Mouse (Mus musculus) gastrocnemius, adult 8-10 months (tissue): Measurements from ENCODE around the gene Zscan2. TPM values are rescaled to one million over a fixed set of nuclear protein-coding genes. Genes with fewer than 3 reads are reported as not detected.

Source experiments
- DNase-seq, 2 experiments: peaks; one replicate each; pipeline ENCODE4 v3.0.0; 2022; ENCODE audit warnings: low spot score in 2 of 2
- total RNA-seq, 4 experiments: library from RNA; stranded (reverse); gene quantifications; 2 replicates each; pipeline ENCODE4 v1.2.4; 2022

The Zscan2 gene
- total RNA-seq, 4 experiments from 2014 or later = 1.8 to 2.4 (median 2.0) TPM

DNA sequence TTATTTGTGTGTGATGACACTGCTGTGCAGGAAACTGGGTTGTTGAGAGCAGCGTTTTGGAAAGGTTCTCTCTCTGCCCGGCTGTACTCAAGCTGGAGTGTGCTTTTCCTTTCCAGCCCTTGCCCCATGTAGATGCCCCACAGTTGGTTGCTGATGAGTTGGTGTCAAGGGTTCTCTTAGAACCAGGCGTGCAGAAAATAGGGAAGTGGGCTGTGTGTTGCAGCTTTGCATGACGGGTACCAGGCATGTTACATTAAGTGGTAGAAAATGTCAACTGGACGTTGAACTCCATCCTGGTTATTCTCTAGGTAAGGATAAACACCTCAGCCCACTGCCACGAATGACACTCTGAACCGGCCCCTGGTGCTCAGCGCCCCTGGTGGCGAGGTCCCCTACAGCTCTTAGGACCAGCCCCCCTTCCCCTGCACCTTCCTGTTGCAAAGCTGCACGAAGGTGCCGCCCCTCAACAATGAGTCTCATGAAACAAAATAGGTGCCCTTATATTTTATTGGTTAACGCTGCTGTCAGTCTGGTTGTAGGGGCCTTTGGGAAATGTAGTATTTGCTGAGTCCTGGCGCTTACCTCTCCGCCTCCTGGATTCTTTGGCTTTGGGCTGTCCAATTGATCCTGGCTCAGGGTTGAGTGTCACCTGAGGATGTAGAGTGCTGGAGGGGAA, 22.2 kb downstream of the Zscan2 start:
- DNase-seq = no peak

DNA sequence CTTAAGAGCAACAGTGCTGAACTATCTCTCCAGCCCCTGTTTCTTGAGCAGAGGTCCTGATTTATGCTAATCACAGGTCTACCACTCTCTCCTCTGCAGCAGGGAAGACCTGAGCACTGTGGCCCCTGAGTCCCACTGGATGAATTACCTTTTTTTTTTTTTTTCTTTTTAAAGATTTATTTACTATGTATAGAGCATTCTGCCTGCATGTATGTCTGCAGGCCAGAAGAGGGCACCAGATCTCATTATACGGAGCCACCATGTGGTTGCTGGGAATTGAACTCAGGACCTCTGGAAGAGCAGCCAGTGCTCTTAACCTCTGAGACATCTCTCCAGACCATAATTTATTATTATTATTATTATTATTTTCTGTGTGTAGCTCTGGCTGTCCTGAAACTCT, 24.9 kb downstream of the Zscan2 start:
- no peak for DNase-seq

DNA sequence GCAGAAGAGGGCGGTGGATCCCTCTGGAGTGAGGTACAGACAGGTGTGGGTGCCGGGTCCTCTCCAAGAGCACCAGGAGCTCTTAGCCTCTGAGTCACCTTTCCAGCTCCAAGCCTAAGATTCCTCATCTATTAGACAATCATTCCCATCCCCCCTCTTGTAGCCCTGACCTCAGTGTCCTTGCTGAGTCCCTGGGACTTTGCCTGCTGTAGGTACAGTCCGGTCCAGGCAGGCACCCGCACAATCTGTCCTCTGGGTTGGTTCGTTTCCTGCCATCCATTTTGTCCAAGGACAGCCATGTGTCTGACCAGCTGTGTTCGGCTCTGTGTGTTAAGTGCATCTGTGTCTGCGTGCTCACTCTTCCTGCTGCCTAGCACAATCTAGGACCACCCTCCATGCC, 27.9 kb downstream of the Zscan2 start:
- DNase-seq = no peak

DNA sequence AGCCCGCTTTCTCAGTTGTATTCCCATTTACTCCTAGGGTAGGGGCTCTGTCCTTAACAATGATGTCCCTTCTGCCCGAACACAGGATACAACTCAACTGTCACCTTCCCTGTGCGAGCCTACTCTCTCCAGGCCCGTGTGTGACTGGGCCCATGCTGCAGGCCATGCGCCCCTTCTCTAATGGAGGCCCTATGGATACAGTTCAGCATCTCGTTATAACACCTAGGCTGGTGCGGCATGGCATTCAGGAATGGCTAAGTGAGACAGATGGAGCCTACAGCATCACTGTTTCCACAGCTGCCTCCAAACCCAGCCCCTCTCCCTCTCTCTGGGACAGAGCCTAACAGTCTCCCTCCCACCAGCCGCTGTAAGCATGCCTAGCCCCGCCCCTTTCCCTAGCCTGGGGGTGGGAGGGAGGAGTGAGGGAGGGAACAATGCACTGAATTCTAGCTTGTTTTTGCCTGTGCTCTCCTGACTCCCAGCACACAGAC, 28.3 kb downstream of the Zscan2 start:
- DNase-seq = no peak

DNA sequence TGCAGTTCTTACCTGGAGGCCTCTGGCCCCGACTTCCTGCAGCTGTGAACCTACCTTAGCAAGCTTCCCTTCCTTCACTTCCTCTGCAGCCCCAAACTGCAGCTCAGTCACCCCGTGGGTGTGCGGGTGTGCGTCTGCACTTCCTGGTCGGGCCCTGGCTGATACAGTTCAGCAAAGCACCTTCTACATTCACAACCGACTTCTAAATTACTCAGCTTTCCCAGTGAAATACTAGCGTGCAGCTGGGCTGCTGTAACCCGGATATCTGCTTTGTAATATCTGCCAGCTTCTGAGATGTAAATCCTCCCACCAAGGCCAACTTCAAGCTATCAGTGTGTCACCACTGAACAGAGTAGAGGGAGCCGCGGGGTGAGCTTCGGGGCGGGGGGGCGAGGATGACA, 29.1 kb downstream of the Zscan2 start:
- DNase-seq = no peak

DNA sequence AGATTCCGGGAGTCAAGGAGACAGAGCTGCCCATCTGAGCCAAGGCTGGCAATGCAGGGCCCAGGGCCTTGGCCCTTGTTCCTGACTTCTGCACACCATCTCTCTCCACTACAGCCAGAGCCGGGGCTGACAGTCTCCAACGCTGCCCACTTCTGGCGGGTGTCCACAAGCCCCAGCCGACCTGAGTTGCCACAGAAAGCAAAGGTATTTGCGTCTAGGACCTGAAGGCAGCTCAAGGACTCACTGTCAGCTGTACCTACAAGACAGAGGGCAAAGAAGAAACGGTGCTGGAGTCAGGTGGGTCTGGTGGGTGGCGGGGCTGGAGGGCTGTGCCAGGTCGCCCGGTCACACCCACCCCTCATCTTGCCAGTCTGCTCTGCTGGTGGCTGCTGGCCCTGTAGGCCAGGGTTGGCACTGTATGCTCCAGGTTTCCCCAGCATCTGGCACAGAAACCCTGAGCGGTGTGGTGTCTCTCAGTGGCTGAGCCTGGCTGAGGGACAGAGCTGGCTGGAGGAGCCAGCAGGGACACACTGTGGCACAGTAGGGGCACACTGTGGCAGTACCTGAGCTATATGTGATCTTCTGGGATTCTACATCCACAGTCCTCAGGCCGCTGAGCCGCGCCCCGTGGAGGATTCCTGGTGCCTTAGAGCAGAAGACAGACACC, 32.5 kb downstream of the Zscan2 start:
- DNase-seq = no peak

DNA sequence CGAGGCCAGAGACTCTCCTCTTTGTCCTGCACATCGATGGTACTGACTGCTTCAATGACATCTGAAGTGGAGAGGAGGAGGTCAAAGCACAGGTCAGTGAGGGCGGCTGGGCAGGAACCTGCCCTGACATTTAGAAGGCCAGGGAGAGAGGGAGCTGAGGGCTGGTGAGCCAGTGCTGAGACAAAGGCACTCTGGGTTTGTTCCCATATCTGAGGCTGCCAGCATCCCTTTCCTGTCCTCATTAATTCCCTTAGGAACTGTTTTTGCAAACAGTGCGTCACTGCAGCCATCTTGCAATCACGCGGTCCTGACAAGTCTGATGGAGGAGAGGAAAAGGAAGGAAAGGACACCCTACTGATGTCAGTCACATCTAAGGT, 33.0 kb downstream of the Zscan2 start:
- no peak for DNase-seq

DNA sequence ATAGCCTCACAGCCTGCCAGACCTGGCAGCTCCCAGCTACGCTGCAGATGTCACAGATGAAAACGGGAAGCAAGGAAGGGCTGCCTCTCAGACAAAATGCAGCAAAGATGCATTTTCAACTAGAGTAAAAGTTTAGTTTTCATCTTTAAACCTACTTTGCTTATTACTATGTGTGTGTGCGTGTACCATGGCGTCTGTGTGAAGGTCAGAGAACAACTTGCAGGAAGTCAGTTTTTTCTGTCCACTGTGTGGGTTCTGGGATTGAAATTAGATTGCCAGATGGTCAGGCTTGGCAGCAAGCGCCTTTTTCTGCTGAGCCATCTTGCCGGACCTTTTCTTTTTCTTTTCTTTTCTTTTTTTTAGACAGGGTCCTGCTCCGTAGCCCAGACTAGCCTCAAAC, 33.5 kb downstream of the Zscan2 start:
- DNase-seq = no peak

DNA sequence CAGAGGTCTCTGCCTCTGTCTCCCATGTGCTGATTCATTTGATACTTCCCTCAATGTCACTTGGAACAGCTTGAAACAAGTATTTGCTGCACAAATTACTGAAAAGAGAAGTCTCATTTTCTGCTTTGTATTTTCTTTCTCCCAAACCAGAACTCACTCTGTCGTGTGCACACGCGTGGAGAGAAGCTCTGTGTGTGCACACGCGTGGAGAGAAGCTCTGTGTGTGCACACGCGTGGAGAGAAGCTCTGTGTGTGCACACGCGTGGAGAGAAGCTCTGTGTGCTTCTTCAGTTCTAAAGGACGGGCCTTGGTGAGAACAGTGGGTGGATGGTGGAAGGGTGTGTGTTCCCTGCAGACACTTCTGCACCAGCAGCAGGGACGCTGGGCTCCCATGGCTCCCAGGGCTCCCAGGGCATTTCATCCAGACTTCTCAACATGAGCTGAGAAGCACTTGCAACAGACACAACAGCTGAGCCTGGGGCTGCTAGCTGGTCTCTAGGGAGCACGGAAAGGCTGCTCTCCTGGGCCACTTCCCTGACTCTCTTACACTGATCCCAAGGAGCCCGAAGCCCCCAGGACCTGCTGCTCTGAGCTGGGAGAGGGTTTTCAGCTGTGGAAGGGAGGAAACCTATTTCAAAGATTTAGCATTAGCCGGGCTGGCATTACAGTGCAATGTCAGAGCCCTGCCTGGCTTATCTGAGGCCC, 34.2 kb downstream of the Zscan2 start:
- no peak for DNase-seq

DNA sequence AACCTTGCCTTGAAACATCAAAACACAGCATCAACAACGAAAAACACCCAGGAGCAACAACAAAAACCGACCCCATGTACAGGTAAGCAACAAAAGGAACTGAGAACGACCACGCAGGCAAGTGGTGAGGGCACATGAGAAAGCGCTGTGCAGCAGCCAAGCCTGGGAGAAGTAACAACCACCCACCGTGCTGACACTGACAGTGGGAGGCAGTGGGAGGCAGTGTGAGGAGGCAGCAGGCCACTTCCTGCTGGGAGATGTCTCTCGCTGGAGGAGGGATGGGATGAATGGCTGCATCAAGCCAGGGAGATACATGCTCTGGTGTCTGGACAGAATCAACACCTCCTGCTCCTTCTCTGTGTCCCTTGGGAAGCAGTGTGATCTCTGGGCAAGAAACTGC, 36.4 kb downstream of the Zscan2 start:
- no peak for DNase-seq

DNA sequence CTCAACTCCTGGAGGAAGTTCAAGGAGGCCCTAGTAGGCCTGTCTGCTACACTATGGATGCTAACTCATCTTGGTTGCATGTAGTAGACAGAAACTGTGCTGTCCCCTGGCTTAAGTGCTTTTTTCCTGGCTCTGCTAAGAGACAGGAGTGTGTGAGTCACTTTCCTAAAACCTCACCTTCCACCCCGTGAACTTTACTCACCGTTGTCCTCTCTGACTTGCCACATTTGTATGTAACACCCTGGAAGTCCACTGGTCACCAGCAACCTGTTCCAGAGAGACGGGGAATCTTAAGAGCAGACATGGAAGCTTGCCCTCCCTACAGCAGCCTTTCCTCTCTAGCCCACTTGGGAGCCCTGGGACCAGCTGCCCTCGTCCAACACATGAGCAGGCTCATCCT, 37.0 kb downstream of the Zscan2 start:
- DNase-seq = no peak

DNA sequence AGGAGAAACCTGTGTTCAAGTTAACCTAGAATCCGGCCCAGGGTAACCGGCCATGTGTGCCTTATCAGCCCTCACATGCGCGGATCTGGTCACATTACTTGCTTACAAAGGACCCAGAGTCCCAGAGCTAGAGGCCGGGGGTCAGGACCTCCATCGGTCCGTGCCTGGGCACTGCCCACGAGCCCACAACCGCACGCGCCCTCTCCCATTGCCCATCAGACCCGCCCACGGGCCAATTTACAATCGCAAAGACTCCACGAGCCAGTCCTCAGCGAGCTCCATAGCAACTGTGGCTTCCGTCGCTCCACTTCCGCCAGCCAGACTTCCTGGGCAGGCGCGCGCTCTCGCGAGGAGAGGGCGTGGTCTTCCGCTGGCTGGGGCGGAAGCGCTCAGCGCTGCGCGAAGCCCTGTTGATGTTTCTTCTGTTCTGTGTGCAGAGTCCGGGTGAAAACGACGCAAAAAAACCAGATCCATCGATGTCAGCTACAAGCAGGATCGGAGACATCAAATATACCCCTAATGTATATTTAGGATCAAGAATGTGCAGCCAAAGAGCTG, 40.3 kb downstream of the Zscan2 start, which contains the start of gene Wdr73:
Gene Wdr73 (minus strand): TSS at position 326 of the 558 bp plus-strand sequence.
- DNase-seq = peak; percentile 75 to 84

DNA sequence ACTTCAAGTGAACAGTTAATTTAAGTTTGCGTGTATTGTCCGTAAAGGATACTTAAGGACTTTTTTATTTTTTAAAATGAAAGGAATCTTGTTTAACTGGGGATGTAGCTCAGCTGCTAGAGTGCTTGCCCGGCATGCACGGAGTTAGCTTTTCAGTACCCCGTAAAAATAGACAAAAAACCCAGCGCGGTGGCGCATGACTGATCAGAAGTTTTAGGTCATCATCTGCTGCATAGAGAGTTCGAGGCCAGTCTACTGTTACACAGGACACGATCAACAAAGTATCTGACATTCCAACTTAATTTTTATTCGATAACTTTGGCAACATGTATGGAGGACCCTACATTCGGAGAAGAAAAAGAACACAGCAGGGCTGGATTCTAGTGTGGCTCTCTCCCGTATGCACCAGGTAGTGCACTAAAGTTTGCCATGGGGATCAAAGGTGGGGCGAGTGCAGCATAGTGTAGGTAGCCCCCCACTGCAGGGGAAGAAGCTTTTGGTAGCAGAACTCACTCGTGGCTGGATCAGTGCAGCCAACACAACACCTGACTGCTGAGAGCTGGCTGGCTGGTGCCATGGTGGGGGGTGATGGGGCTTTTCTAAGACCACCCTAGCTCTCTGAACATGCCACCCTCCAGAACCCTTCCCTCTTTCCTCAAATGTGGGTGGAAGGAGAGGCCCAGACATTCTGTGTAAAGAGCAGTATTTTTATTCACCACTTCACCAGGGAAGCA, 41.0 kb downstream of the Zscan2 start:
- no peak for DNase-seq

DNA sequence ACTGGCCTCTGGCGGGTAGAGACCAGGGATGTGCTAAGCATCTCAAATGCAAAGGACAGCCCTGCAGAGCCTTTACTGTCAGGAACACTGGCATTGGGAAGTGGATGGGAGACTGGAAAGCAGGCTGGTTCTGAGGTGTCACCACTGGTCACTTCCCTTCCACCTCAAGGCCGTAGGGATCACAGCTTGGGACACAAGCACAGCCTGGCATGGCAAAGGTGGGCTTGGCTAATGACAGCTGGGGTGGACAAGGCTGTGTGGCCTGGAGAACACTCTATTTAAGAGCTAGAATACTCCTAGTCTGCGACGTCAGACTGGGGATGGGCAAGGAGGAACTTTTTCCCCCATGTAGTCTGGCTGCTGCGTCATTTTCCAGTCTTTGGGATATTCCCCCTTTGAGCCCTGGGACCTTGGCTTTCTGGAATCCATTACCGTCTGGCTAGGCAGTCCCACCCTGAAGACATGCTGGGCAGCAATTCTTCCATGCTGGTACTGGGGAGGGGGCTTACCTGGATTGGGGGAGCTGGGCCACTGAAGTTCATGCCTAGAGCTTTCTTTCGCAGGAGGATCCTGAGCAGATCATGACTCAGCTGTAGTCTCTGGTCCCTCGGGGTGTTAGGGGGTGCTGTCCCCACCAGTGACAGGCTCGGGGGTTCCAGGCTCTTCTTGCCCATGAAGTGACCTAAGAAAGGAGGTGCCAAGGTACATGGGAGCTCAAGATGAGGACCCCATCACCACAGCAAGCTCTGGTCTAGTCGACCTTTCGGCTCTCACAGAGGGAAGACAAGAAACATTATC, 43.1 kb downstream of the Zscan2 start:
- no peak for DNase-seq

DNA sequence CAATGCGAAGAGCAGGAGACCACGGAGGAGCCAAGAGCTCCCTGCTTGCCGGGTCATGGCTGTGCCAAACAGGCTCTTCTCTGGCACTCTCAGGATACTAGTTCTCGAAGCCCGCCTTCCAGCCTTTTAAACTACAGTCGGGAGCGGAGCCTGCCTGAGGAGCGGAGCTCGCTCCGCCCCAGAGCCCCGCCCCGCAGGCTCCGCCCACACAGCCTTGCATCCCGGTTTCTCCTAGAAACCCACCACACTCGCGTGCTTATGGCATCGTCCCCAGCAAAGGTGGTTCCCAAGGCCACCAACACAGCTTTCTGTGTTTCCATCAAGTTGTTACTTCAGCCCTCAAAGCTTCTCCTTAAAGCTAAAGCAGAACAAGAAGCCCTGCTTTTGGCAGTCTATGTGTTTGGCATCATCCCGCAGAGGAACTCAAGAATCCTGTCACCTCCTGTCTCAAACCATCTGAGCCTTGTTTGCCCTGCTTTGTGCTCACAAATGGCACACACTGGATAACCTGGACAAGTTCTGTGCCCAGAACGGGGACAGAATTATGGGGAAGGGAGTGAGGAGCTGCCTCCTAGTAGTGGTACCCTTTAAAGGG, 44.3 kb downstream of the Zscan2 start, which contains the start of gene Nmb:
Gene Nmb (minus strand): TSS at position 156 of the 595 bp plus-strand sequence.
- DNase-seq = peak; percentile 46 to 57

DNA sequence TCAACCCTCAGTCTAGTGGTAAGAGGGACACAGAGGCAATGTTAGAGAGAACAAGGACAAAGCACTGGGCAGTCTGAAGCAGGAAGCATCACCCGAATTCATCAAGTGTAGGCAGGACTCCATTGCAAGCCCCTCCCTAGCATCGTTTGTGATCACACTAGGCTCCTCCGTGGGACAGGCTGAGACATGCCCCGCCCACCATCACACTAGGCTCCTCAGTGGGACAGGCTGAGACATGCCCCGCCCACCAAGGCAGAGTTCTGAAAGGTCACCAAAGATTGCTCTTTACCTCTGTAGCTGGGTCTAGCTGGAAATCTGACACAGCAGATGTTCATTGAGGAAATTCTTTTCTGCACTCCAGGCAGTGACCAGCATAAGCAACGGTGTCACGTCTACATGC, 50.3 kb downstream of the Zscan2 start:
- no peak for DNase-seq

DNA sequence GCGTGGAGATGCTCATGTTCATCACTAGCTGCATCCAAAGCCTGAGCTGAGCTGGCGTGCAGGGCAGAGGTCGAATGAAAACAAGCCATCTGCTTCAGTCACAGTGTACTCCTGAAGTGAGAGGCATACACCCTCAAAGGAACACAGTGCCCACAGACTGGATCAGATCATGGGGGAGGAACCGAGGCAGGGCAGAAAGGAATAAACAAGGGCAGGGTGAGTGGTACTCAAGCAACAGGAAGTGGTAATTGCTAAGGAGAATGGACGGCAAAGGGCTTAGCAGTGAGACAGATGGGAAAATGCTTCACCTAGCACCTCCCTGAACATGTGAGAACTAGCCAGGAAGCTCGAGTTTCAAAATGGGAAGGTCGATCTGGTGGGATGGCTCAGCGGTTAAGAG, 51.8 kb downstream of the Zscan2 start:
- no peak for DNase-seq

DNA sequence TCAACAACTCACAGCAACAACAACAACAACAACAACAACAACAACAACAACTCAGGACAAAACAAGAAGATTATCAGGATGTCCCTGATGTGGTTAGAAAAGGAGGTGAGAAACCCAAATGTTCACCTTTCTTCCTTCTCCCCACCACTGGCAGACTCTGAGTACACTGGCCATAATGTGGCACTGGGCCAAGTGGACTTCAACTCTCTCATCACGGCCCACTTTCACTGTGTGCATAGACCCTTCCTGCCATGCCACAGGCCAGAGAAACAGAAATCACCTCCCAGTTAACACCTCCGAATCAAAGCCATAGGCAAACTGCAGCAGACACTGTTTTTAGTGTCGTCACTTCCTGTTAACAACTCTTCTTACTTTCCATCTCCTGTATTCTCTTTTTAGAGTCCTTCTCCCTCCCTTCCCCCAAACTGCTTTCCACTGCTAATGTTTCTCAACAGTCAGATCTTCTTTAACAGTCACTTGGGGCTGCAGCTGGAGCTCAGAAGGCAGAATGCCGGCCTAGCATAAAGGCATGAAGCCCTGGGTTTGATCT, 57.3 kb downstream of the Zscan2 start:
- DNase-seq = no peak

DNA sequence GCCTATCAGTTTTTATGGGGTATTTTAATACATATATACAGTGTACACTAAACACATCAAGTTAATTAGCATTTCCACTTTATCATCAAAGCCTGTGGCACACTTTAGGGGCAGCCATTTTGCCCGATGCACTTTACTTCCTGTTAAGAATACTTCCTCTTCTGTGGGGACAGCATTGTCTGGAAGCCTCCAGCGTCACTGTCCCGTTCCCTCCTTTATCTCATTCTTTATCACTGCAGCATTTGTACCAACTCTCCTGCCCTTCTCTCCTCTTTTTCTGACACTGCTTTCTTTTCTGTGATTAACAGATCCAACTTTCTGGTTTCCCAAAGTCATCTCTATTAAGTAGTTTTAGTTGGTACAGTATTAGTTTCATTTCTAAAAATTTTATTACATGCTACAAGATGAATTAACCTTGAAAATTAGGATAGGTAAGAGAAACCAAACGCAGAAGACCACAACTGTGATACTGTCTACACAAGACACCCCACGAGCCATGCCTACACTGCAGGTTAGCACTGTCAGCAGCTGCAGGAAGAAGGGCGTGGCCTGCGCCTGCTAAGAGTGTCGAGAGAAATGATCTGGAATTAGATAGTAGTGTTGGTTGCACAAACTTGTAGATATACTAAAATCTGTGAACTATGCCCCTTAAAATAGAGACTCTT, 58.4 kb downstream of the Zscan2 start:
- no peak for DNase-seq
